Mouse (Mus musculus) liver, postnatal 0 days (tissue): ENCODE results near the gene Ncbp3. TPM values are rescaled to one million over a fixed set of nuclear protein-coding genes. Genes with fewer than 3 reads are reported as not detected.

Experiments
- ATAC-seq: fragments of 200-750 bp; cut with Nextera tagmentation; 2 replicates; pipeline ENCODE4 v1.8.0; 2017; ENCODE audit warnings: mild to moderate bottlenecking, moderate library complexity
- DNase-seq: peaks from one replicate; pipeline ENCODE4 v3.0.0-alpha.2; 2016
- H3K27ac ChIP-seq: fragments of 300-500 bp; sonication (generic); 2 replicates; pipeline ENCODE4 v1.5.1; 2014; ENCODE audit warnings: antibody characterized with exemption, moderate library complexity, mild to moderate bottlenecking, low read depth
- H3K27me3 ChIP-seq: fragments of 300-500 bp; sonication (generic); 2 replicates; pipeline ENCODE4 v1.6.1; 2014; ENCODE audit warnings: low read length, control low read depth, mixed read lengths; ENCODE audit not compliant: insufficient read depth
- H3K36me3 ChIP-seq: fragments of 300-500 bp; sonication (generic); replicated peaks from 2 replicates; pipeline ENCODE4 v1.6.1; 2014; ENCODE audit warnings: mild to moderate bottlenecking, control low read depth, low read length, moderate library complexity, mixed read lengths; ENCODE audit not compliant: insufficient read depth
- H3K4me1 ChIP-seq: fragments of 300-500 bp; sonication (generic); 2 replicates; pipeline ENCODE4 v1.6.1; 2014; ENCODE audit warnings: antibody characterized with exemption, mild to moderate bottlenecking, control low read depth; ENCODE audit not compliant: insufficient read depth
- H3K4me2 ChIP-seq: fragments of 300-500 bp; sonication (generic); 2 replicates; pipeline ENCODE4 v1.6.1; 2014; ENCODE audit warnings: low read depth, mild to moderate bottlenecking, low read length, moderate library complexity, mixed read lengths
- H3K4me3 ChIP-seq: fragments of 300-500 bp; sonication (generic); 2 replicates; pipeline ENCODE4 v1.5.1; 2014; ENCODE audit warnings: low read depth, low read length
- H3K9ac ChIP-seq: fragments of 300-500 bp; sonication (generic); replicated peaks from 2 replicates; pipeline ENCODE4 v1.6.1; 2014; ENCODE audit warnings: mild to moderate bottlenecking, moderate library complexity
- H3K9me3 ChIP-seq: fragments of 300-500 bp; sonication (generic); 2 replicates; pipeline ENCODE4 v1.6.1; 2016; ENCODE audit warnings: mild to moderate bottlenecking, control low read depth, low read length, mixed read lengths
- CTCF ChIP-seq: sonication (generic); IDR thresholded peaks from 2 replicates; pipeline ENCODE4 v1.5.1; 2016; ENCODE audit warnings: antibody characterized with exemption, low read depth
- EP300 ChIP-seq: IDR thresholded peaks from 2 replicates; pipeline ENCODE4 v1.6.1; 2016; ENCODE audit warnings: antibody characterized with exemption, low read depth, mild to moderate bottlenecking
- WGBS: fragments of 180-500 bp; shearing (Covaris S2); extraction: QIAGEN DNeasy Blood & Tissue Kit; methylation state at CpG from one replicate; pipeline ENCODE4 v1.1.7; 2014; ENCODE audit not compliant: insufficient replicate concordance; 5-methylcytosine and 5-hydroxymethylcytosine counted together
- polyA plus RNA-seq: library from polyadenylated mRNA; unstranded; fragments of >200 nt; fragmentation: Nextera tagmentation; extraction: Ambion mirVana; gene quantifications from 2 replicates; pipeline ENCODE4 v1.2.1, GENCODE M21; 2015

Gene Ncbp3
- 2.7 TPM in 2 replicates for polyA plus RNA-seq

DNA sequence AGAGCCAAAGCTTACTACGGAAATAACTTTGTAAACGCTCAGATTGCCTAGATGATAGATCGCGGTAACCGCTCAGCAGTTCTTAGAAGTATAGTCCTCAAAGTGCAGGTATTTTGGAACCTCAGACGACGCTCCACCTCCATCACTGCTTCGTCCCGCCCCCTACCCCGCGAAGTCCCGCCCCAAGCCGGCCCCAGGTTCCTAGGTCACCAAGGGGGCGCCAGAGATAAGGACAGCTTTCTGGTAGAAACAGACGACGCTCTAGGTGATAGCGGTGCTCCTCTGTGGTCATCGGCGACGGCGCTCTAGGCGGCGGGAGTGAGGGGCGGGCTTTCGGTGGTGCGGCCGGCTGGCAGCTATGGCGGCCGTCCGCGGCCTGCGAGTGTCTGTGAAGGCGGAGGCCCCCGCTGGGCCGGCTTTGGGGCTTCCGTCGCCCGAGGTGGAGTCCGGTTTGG, at the start of gene Ncbp3:
Gene Ncbp3, plus strand, starts transcription at position 242 of the 455 bp plus-strand sequence.
- under 1% methylated on average over 39 of the region's 39 CpGs for WGBS

DNA sequence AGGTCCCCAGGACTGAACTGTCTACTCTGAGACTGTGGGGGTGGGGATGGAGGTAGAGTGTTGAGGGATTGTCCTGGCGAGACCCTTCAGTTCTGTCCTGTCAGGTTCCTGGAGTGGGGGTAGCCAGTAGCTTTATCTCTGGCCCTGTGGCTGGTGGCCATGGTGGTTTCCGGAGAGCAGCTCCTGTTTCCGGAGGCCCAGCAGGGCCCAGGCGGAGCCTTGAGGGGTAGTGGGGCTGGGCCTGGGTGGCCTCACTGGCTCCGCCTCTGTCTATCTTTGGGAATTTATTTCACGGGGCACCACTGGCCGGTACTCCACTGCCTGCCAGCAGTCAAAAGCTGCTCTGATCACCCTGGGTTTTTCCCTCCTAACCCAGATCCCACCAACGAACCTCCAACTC, 48.8 kb upstream of the Ncbp3 start, which contains the start of gene P2rx1:
Gene P2rx1, plus strand, starts transcription at position 333 of the 400 bp plus-strand sequence.
- no peaks in the 10 kb centered on the region for H3K27me3 ChIP-seq
- no peaks in the 10 kb centered on the region for H3K36me3 ChIP-seq
- TF ChIP-seq EP300 (no peak), CTCF (peak; percentile 28)
- peaks cover 15% of the 10 kb centered on the region for H3K4me1 ChIP-seq
- peak; percentile 71 for ATAC-seq
- no peaks in the 10 kb centered on the region for H3K9me3 ChIP-seq
- H3K27ac ChIP-seq: peak within 1 kb of the TSS; percentile 26; the same call in 1 of the 2 replicates
- H3K9ac ChIP-seq: no peak within 1 kb of the TSS; the same call in 1 of the 2 replicates
- H3K4me2 ChIP-seq: peak within 1 kb of the TSS; percentile 54
- WGBS: 15% methylated on average over 8 of the region's 8 CpGs
- DNase-seq: peak; percentile 54
- H3K4me3 ChIP-seq: peak within 1 kb of the TSS; percentile 14

More for the DNA sequence above, at the start of gene Ncbp3:
- Histone ChIP-seq H3K9me3 (no peaks in the 10 kb centered on the region), H3K9ac (peak within 1 kb of the TSS; percentile 99), H3K27ac (peak within 1 kb of the TSS; percentile 97), H3K4me2 (peak within 1 kb of the TSS; percentile 93), H3K4me3 (peak within 1 kb of the TSS; percentile 100), H3K36me3 (peaks cover 15% of the 10 kb centered on the region; the same call in 1 of the 2 replicates), H3K4me1 (peaks cover 10% of the 10 kb centered on the region), H3K27me3 (no peaks in the 10 kb centered on the region)
- ATAC-seq: peak; percentile 97
- peak; percentile 97 for DNase-seq
- TF ChIP-seq CTCF (peak; percentile 93), EP300 (0 out of 2 replicates have a peak, but pooled peaks have one; percentile 58)

DNA sequence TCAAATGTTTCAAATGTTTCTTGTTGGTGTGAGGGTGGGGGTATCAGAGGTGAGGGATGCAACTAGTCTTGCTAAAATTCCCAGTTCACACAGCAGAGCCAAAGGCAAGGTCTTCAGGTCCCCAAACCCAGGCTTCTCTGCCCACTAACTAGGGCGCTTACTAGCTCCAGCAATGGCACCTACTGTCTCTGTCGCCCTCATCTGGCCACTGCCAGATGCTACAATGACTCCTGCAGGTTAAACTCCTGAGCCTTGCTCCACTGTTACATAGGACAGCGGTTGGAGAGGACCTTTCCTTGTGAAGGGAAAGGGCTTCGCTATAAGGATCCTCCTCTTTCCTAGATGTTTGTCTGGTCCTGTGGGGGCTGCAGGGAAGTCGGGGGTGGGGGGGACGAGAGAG, 46.6 kb upstream of the Ncbp3 start:
- 11% methylated on average over 6 of the region's 6 CpGs for WGBS
- peak; percentile 94 for TF ChIP-seq CTCF
- no peak for TF ChIP-seq EP300
- Histone ChIP-seq H3K27ac (no peak overlapping the region), H3K4me1 (peaks cover 15% of the 10 kb centered on the region), H3K27me3 (no peaks in the 10 kb centered on the region), H3K4me3 (no peak overlapping the region), H3K9ac (no peak overlapping the region), H3K36me3 (no peaks in the 10 kb centered on the region), H3K9me3 (no peaks in the 10 kb centered on the region), H3K4me2 (peak overlapping the region; percentile 54; the same call in 1 of the 2 replicates)
- ATAC-seq (no peak), DNase-seq (peak; percentile 77)

DNA sequence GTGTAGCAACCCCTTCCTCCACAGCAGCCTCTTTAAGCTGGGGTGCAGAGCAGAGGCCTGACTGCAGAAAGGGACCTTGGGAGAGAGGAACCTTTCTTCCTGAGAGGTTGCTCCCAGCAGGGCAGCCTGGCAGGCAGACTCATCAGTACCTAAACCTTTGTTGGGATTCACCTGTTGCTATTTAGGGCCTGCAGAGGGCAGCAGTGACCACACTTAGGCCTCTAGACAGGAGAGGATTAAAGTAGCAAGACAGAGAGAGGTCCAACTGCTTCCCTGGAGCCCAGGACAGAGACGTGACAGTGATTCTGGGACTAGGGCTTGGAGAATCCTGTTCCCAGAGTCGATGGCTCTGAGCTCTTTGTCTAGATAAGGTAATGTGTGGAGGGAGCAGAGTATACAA, 41.2 kb upstream of the Ncbp3 start:
- ATAC-seq (peak; percentile 70), DNase-seq (peak; percentile 50)
- Histone ChIP-seq H3K4me3 (no peak overlapping the region), H3K9me3 (no peaks in the 10 kb centered on the region), H3K4me2 (no peak overlapping the region), H3K9ac (no peak overlapping the region), H3K36me3 (no peaks in the 10 kb centered on the region), H3K27ac (no peak overlapping the region), H3K4me1 (no peaks in the 10 kb centered on the region), H3K27me3 (no peaks in the 10 kb centered on the region)
- 12% methylated on average over 2 of the region's 2 CpGs for WGBS
- no peak for TF ChIP-seq EP300
- TF ChIP-seq CTCF: peak; percentile 90

DNA sequence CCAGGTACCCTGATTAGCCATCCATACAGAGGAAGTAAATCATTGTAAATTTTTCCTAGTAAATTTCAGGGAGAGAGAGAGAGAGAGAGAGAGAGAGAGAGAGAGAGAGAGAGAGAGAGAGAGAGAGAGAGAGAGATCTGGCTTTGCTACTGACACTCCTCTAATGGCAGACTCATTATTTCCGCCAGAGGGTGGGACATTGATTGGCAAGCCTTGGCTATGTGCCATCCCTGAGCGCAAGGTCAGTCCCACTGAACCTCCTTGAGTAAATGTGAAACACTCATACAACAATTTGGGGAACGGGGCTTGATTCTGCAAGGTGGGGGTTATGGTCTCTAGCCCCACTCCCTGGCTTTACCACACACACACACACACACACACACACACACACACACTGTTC, 40.5 kb upstream of the Ncbp3 start:
- H3K9me3 ChIP-seq: no peaks in the 10 kb centered on the region
- no peak overlapping the region for H3K4me3 ChIP-seq
- H3K27me3 ChIP-seq: no peaks in the 10 kb centered on the region
- H3K9ac ChIP-seq: no peak overlapping the region
- 60% methylated on average over 3 of the region's 3 CpGs for WGBS
- no peak for DNase-seq
- TF ChIP-seq EP300 (no peak), CTCF (no peak)
- ATAC-seq: no peak
- no peak overlapping the region for H3K27ac ChIP-seq
- no peaks in the 10 kb centered on the region for H3K4me1 ChIP-seq
- no peak overlapping the region for H3K4me2 ChIP-seq
- H3K36me3 ChIP-seq: no peaks in the 10 kb centered on the region

DNA sequence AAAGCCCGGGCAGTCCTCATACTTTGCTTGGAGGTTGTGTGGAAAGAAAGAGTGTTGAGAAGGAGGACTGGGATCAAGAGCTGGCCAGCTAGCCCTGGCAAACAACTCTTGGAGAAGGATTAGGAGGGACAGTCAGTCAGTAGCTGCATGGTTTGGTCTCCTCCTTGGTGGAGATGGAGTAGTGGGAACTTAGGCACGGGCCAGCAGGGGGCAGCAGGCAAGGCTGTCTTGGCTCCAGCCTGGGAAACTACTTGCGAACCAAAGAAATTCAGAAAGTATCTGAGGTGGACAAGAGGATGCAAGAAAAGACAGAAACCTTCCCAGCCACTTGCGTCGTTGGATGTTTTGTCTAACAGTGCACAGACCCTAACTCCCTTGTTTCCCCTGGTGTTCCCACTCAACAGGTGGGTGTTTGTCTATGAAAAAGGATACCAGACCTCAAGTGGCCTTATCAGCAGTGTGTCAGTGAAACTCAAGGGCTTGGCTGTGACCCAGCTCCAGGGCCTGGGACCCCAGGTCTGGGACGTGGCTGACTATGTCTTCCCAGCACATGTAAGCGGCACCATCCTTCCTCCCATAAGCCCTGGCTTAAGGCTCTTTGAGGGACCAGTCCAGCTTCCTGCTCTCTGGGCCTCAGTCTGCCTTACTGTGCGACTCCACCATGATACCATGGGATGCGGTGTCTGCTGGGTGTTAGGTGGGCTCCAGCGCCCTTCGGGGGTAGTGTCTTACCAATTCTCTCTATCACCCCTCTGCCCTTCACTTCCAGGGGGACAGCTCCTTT, 39.7 kb upstream of the Ncbp3 start:
- H3K9ac ChIP-seq: no peak overlapping the region
- H3K4me1 ChIP-seq: no peaks in the 10 kb centered on the region
- no peaks in the 10 kb centered on the region for H3K9me3 ChIP-seq
- ATAC-seq (no peak), DNase-seq (peak; percentile 57)
- H3K4me2 ChIP-seq: no peak overlapping the region
- no peak overlapping the region for H3K27ac ChIP-seq
- no peaks in the 10 kb centered on the region for H3K27me3 ChIP-seq
- no peak overlapping the region for H3K4me3 ChIP-seq
- WGBS: 59% methylated on average over 11 of the region's 11 CpGs
- H3K36me3 ChIP-seq: no peaks in the 10 kb centered on the region
- TF ChIP-seq EP300 (no peak), CTCF (peak; percentile 81)
